Mouse (Mus musculus): ENCODE data around the gene Cdkl3.

GRCm38 (mm10) chr11:52127169-52127568 is 123.1 kb downstream of the Cdkl3 start:
- TF ChIP-seq EP300 (IDR thresholded peaks at IDR 0.05; ENCODE audit: low read depth) (no peak), CTCF (IDR thresholded peaks at IDR 0.05; ENCODE audit: low read depth) (no peak)
